Mouse (Mus musculus): ENCODE measurements around the gene Il11ra1. TPM values are rescaled to one million over a fixed set of nuclear protein-coding genes. Genes with fewer than 3 reads are reported as not detected.
"Not testable (repeated sequence)": the region's sequence is repeated elsewhere in the genome, so short reads cannot be mapped to it uniquely, and the experiment has no call there.

The Il11ra1 gene
- total RNA-seq, 2 experiments from 2014 or later = 85.8 to 111 TPM

DNA sequence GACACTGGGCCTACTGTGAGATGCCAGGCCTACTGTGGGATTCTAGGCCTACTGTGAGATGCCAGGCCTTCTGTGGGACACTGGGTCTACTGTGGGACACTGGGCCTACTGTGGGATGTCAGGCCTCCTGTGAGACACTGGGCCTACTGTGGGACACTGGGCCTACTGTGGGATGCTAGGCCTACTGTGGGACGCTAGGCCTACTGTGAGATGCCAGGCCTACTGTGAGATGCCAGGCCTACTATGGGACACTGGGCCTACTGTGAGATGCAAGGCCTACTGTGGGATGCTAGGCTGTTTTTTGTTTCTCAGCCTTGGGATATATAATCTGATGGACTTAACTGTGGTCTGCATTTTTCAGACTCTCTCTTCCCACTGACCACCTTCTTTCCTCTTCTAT lies 76.1 kb downstream of the Il11ra1 start:
- not testable (repeated sequence) for DNase-seq (ENCODE audit: low spot score in 2 of 2)

DNA sequence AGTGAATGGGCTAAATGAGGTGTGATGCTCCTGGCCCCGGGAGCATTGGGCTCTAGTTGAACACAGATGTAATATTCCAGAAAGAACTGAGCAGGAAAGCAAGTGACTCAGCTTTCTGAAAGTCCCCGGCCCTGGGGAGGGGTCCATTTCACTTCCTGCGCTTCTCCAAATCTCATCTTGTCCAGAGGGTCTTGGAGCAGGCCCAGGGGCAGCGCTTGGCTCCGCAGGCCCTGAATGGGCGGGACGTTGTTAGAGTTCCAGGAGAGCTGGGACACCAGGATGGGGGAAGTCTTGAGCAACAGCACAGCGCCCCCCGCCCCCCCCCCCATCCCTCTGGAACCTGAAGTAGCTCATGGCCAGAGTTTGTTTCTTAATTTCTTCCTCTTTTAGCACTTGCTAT lies 81.5 kb downstream of the Il11ra1 start:
- DNase-seq (ENCODE audit: low spot score in 2 of 2) = not testable (repeated sequence)

DNA sequence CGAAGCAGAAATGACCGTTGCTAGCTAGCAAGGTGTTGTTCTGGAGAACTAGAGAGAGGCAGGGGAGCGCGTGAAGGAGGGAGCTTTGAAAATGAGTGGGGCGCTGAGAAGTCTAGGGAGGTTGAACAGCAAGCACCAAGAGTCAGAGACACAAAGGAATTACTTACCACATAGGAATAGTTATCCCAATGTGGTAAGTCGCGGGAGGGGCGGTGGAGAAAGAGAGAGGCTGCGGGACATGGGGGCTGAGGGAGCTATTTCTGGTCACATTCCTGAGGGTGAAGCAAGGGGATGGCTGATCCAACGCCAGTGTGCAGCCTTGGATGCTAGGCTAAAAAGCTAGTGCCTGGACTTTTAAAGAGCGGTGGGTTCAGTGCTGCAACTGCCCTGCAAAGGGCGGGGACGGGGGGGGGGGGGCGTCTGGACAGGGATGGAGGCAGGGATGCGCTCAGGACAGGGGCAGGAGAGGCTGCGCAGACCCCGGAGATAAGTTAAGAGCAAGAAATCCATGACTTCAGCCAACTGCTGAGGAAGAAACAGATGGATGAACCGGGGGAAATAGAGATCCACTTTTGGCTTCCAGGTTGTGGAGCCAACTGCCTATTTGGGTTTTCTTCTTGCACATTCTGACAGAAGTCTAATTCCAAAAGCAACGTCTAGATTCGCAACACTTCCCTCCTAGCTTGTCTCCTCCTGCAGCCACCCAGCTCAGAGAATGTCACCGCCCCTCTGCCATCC lies 82.1 kb downstream of the Il11ra1 start:
- DNase-seq (ENCODE audit: low spot score in 2 of 2) = not testable (repeated sequence)

DNA sequence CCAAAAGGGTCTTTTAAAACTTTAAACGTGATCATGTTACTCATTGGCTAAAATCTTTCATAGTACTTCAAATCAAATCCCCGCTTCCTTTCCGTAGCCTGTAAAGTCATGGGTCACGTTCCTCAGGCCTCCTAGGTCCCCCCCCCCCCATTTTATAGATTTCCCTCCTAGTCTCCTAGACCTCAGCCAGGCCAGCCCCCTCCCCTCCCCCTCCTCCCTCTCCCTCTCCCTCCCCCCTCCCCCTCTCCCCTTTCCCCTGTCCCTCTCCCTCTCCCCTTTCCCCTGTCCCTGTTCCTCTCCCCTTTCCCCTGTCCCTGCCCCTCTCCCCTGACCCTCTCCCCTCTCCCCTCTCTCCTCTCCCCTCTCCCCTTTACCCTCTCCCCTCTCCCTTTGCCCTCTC lies 82.9 kb downstream of the Il11ra1 start:
- DNase-seq (ENCODE audit: low spot score in 2 of 2) = not testable (repeated sequence)

DNA sequence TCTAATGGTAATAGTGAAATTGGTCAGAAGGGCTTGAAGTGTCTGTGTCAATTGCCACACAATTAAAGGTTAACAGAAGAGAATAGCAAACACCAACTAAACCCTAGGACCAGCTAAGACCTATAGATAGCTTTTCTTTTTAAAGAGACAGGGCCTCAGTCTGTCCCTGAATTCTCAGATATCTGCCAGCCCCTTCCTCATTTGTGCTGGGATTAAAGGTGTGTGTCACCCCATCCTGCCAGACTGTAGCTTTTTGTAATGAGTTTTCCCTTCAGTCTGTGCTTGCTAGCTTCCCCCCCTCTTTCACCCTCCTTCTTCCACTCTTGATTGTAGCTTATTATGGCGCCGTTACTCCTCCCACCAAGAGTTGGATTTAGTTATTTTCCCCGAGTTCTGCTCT lies 83.4 kb downstream of the Il11ra1 start:
- DNase-seq (ENCODE audit: low spot score in 2 of 2) = not testable (repeated sequence)

Other genes with a start within 250 kb of the Il11ra1 start
- 1 to 10 TPM; 5.3 to 5.4 TPM for gene Kif24, start 235.1 kb upstream of the Il11ra1 start, total RNA-seq (2021)
- 10 to 100 TPM; 29.3 to 30.2 TPM for gene Nudt2, start 234.8 kb upstream of the Il11ra1 start, total RNA-seq (2021)
- gene AI464131, start 196.9 kb upstream of the Il11ra1 start, total RNA-seq (2021) = 10 to 100 TPM; 78.4 to 90.4 TPM
- under 1 TPM; 0.42 to 0.54 TPM for gene 1110017D15Rik, start 182.7 kb upstream of the Il11ra1 start, total RNA-seq (2021)
- 10 to 100 TPM; 20.1 to 24.4 TPM for gene Fam219a, start 130.5 kb upstream of the Il11ra1 start, total RNA-seq (2021)
- gene Dnaic1, start 130.2 kb upstream of the Il11ra1 start, total RNA-seq (2021) = 1 to 10 TPM; 4.9 to 5.8 TPM
- gene Enho, start 59.7 kb upstream of the Il11ra1 start, total RNA-seq (2021) = 10 to 100 TPM; 29.0 to 37.6 TPM
- gene Cntfr, start 2.9 kb upstream of the Il11ra1 start, total RNA-seq (2021) = 10 to 100 TPM; 40.8 to 41.9 TPM
- gene Rpp25l, start 13.5 kb downstream of the Il11ra1 start, total RNA-seq (2021) = 10 to 100 TPM; 36.8 to 40.5 TPM
- 10 to 100 TPM; 49.8 to 52.9 TPM for gene Dctn3, start 23.2 kb downstream of the Il11ra1 start, total RNA-seq (2021)
- not detected for gene Arid3c, start 31.2 kb downstream of the Il11ra1 start, total RNA-seq (2021)
- 10 to 100 TPM; 24.0 to 24.1 TPM for gene Galt, start 55.2 kb downstream of the Il11ra1 start, total RNA-seq (2021)
- gene Sigmar1, start 56.2 kb downstream of the Il11ra1 start, total RNA-seq (2021) = 10 to 100 TPM; 25.7 to 27.4 TPM
- 10 to 100 TPM; 26.2 to 27.4 TPM for gene Ccl27a, start 74.3 kb downstream of the Il11ra1 start, total RNA-seq (2021)
- not detected for gene Gm21541, start 203.6 kb downstream of the Il11ra1 start, total RNA-seq (2021)
- 1 to 10 TPM; 2.8 to 3.0 TPM for gene Gm20878, start 241.6 kb downstream of the Il11ra1 start, total RNA-seq (2021)

Data from gastrocnemius, postnatal 4 days (tissue).